Mouse (Mus musculus) MEL (cell line): ENCODE results near the gene Urgcp. TPM values are rescaled to one million over a fixed set of nuclear protein-coding genes. Genes with fewer than 3 reads are reported as not detected.

ENCODE experiments used
- DNase-seq: peaks from one replicate; pipeline ENCODE4 v3.0.0; 2011; ENCODE audit warnings: low read depth, low spot score
- H3K27ac ChIP-seq: 2 replicates; pipeline ENCODE4 v1.5.1; 2012; ENCODE audit warnings: low read depth, mild to moderate bottlenecking, control low read depth, low read length, moderate library complexity; ENCODE audit not compliant: control insufficient read depth
- H3K27me3 ChIP-seq, 2 experiments: fragments of 150-350 bp in 1 of 2; sonication (generic) in 1 of 2; 2 replicates each; pipeline ENCODE4 v1.6.1; 2012; ENCODE audit warnings: low read length in 2 of 2, mild to moderate bottlenecking in 2 of 2, improper control_type of control experiment in 1 of 2, moderate library complexity in 1 of 2; ENCODE audit not compliant: insufficient read depth in 2 of 2, control insufficient read depth in 1 of 2
- H3K36me3 ChIP-seq, 2 experiments: 2 replicates each; pipeline ENCODE4 v1.6.1; 2012 to 2014; ENCODE audit warnings: low read length in 2 of 2, improper control_type of control experiment in 1 of 2, inconsistent platforms in 1 of 2, mild to moderate bottlenecking in 1 of 2; ENCODE audit not compliant: insufficient read depth in 2 of 2, control insufficient read depth in 1 of 2
- H3K4me1 ChIP-seq, 2 experiments: fragments of 150-350 bp in 1 of 2; sonication (generic) in 1 of 2; 2 replicates each; pipeline ENCODE4 v1.6.1; 2012; ENCODE audit warnings: low read length in 2 of 2, improper control_type of control experiment in 1 of 2, mild to moderate bottlenecking in 1 of 2; ENCODE audit not compliant: insufficient read depth in 2 of 2, control insufficient read depth in 1 of 2
- H3K4me3 ChIP-seq, 2 experiments: fragments of 150-350 bp in 1 of 2; sonication (generic) in 1 of 2; 2 replicates each; pipeline ENCODE4 v1.5.1; 2012; ENCODE audit warnings: low read depth in 2 of 2, low read length in 2 of 2, mild to moderate bottlenecking in 2 of 2, moderate library complexity in 2 of 2, control low read depth in 1 of 2, improper control_type of control experiment in 1 of 2; ENCODE audit not compliant: control insufficient read depth in 1 of 2, insufficient read depth in 1 of 2
- H3K79me2 ChIP-seq: 2 replicates; pipeline ENCODE4 v1.6.1; 2012; ENCODE audit warnings: mild to moderate bottlenecking, low read length, moderate library complexity; ENCODE audit not compliant: control insufficient read depth, poor library complexity, insufficient read depth
- H3K9ac ChIP-seq: 2 replicates; pipeline ENCODE4 v1.6.1; 2012; ENCODE audit warnings: low read depth, mild to moderate bottlenecking, control low read depth, low read length, moderate library complexity; ENCODE audit not compliant: control insufficient read depth, poor library complexity, severe bottlenecking
- H3K9me3 ChIP-seq: fragments of 150-350 bp; sonication (generic); replicated peaks from 2 replicates; pipeline ENCODE4 v1.6.1; 2012; ENCODE audit warnings: mild to moderate bottlenecking, low read length, improper control_type of control experiment, moderate library complexity; ENCODE audit not compliant: insufficient read depth
- CHD1 ChIP-seq: IDR thresholded peaks from 2 replicates; pipeline ENCODE4 v1.6.1; 2012; ENCODE audit warnings: low read depth, mild to moderate bottlenecking, inconsistent platforms, low read length, improper control_type of control experiment
- CHD2 ChIP-seq: IDR thresholded peaks from 2 replicates; pipeline ENCODE4 v1.6.1; 2011; ENCODE audit warnings: low read length, improper control_type of control experiment
- CTCF ChIP-seq, 3 experiments: IDR thresholded peaks in 2 of 3; conservative IDR thresholded peaks in 1 of 3; 2 replicates each; pipeline ENCODE4 v1.5.1; 2011 to 2012; ENCODE audit warnings: low read length in 3 of 3, low read depth in 2 of 3, mild to moderate bottlenecking in 2 of 3, improper control_type of control experiment in 1 of 3, inconsistent platforms in 1 of 3, mixed read lengths in 1 of 3, moderate library complexity in 1 of 3; ENCODE audit not compliant: control insufficient read depth in 1 of 3, insufficient read depth in 1 of 3, poor library complexity in 1 of 3, severe bottlenecking in 1 of 3
- ELF1 ChIP-seq: IDR thresholded peaks from 2 replicates; pipeline ENCODE4 v1.6.1; 2014; ENCODE audit warnings: low read depth, mild to moderate bottlenecking, inconsistent platforms, low read length, improper control_type of control experiment, moderate library complexity
- EP300 ChIP-seq, 2 experiments: IDR thresholded peaks; 2 replicates each; pipeline ENCODE4 v1.6.1; 2011; ENCODE audit warnings: improper control_type of control experiment in 2 of 2, low read length in 2 of 2, low read depth in 1 of 2, mild to moderate bottlenecking in 1 of 2
- ETS1 ChIP-seq: IDR thresholded peaks from 2 replicates; pipeline ENCODE4 v1.6.1; 2012; ENCODE audit warnings: low read depth, mild to moderate bottlenecking, inconsistent platforms, low read length, improper control_type of control experiment, moderate library complexity
- GABPA ChIP-seq: IDR thresholded peaks from 2 replicates; pipeline ENCODE4 v1.6.1; 2012; ENCODE audit warnings: low read depth, mild to moderate bottlenecking, inconsistent platforms, low read length, improper control_type of control experiment, moderate library complexity
- GATA1 ChIP-seq: IDR thresholded peaks from 2 replicates; pipeline ENCODE4 v1.6.1; 2011; ENCODE audit warnings: low read depth, low read length, improper control_type of control experiment
- HCFC1 ChIP-seq: IDR thresholded peaks from 2 replicates; pipeline ENCODE4 v1.6.1; 2012; ENCODE audit warnings: low read depth, mild to moderate bottlenecking, inconsistent platforms, low read length, improper control_type of control experiment, moderate library complexity
- JUND ChIP-seq: IDR thresholded peaks from 2 replicates; pipeline ENCODE4 v1.6.1; 2011; ENCODE audit warnings: low read depth, mild to moderate bottlenecking, improper control_type of control experiment, low read length
- KAT2A ChIP-seq: conservative IDR thresholded peaks from 2 replicates; pipeline ENCODE4 v1.6.1; 2012; ENCODE audit warnings: low read depth, low read length, improper control_type of control experiment, inconsistent platforms
- MAFK ChIP-seq: IDR thresholded peaks from 2 replicates; pipeline ENCODE4 v1.6.1; 2011; ENCODE audit warnings: low read depth, mild to moderate bottlenecking, low read length, improper control_type of control experiment, borderline replicate concordance
- MAX ChIP-seq: IDR thresholded peaks from 2 replicates; pipeline ENCODE4 v1.6.1; 2011; ENCODE audit warnings: low read length, improper control_type of control experiment
- MEF2A ChIP-seq: IDR thresholded peaks from 2 replicates; pipeline ENCODE4 v1.6.1; 2014; ENCODE audit warnings: low read depth, mild to moderate bottlenecking, inconsistent platforms, low read length, improper control_type of control experiment; ENCODE audit not compliant: poor library complexity, insufficient replicate concordance, severe bottlenecking; ENCODE audit errors: extremely low read depth
- MXI1 ChIP-seq: IDR thresholded peaks from 2 replicates; pipeline ENCODE4 v1.6.1; 2011; ENCODE audit warnings: mild to moderate bottlenecking, low read depth, low read length, improper control_type of control experiment
- MYB ChIP-seq: IDR thresholded peaks from 2 replicates; pipeline ENCODE4 v1.6.1; 2011; ENCODE audit warnings: mild to moderate bottlenecking, low read depth, low read length, improper control_type of control experiment
- MYC ChIP-seq: IDR thresholded peaks from 2 replicates; pipeline ENCODE4 v1.6.1; 2011; ENCODE audit warnings: low read depth, mild to moderate bottlenecking, low read length, improper control_type of control experiment, moderate library complexity
- NELFE ChIP-seq: IDR thresholded peaks from 2 replicates; pipeline ENCODE4 v1.6.1; 2011; ENCODE audit warnings: low read depth, low read length, improper control_type of control experiment
- NRF1 ChIP-seq: IDR thresholded peaks from 2 replicates; pipeline ENCODE4 v1.6.1; 2014; ENCODE audit warnings: low read depth, mild to moderate bottlenecking, inconsistent platforms, low read length, improper control_type of control experiment, moderate library complexity; ENCODE audit not compliant: poor library complexity, insufficient read depth, severe bottlenecking
- POLR2A ChIP-seq, 2 experiments: IDR thresholded peaks; 2 replicates each; pipeline ENCODE4 v1.6.1; 2011 to 2012; ENCODE audit warnings: low read length in 2 of 2, mild to moderate bottlenecking in 2 of 2, control low read depth in 1 of 2, improper control_type of control experiment in 1 of 2, low read depth in 1 of 2, moderate library complexity in 1 of 2; ENCODE audit not compliant: control insufficient read depth in 1 of 2, insufficient read depth in 1 of 2, poor library complexity in 1 of 2
- RAD21 ChIP-seq: IDR thresholded peaks from 2 replicates; pipeline ENCODE4 v1.6.1; 2011; ENCODE audit warnings: mild to moderate bottlenecking, low read depth, low read length, improper control_type of control experiment
- RCOR1 ChIP-seq: IDR thresholded peaks from 2 replicates; pipeline ENCODE4 v1.6.1; 2012; ENCODE audit warnings: low read depth, mild to moderate bottlenecking, inconsistent platforms, low read length, improper control_type of control experiment
- SIN3A ChIP-seq: IDR thresholded peaks from 2 replicates; pipeline ENCODE4 v1.6.1; 2012; ENCODE audit warnings: low read length, improper control_type of control experiment, inconsistent platforms
- TAL1 ChIP-seq: IDR thresholded peaks from 2 replicates; pipeline ENCODE4 v1.6.1; 2012; ENCODE audit warnings: mild to moderate bottlenecking, inconsistent platforms, low read length, moderate library complexity, mixed read lengths
- TBP ChIP-seq: IDR thresholded peaks from 2 replicates; pipeline ENCODE4 v1.8.0; 2011; ENCODE audit warnings: low read depth, low read length, improper control_type of control experiment
- TCF12 ChIP-seq: IDR thresholded peaks from 2 replicates; pipeline ENCODE4 v1.6.1; 2014; ENCODE audit warnings: low read depth, mild to moderate bottlenecking, inconsistent platforms, low read length, improper control_type of control experiment, moderate library complexity
- UBTF ChIP-seq: IDR thresholded peaks from 2 replicates; pipeline ENCODE4 v1.6.1; 2012; ENCODE audit warnings: low read depth, mild to moderate bottlenecking, inconsistent platforms, low read length, improper control_type of control experiment, moderate library complexity, borderline replicate concordance; ENCODE audit not compliant: insufficient read depth
- USF1 ChIP-seq: IDR thresholded peaks from 2 replicates; pipeline ENCODE4 v1.6.1; 2014; ENCODE audit warnings: low read depth, mild to moderate bottlenecking, inconsistent platforms, low read length, improper control_type of control experiment, moderate library complexity
- ZC3H11A ChIP-seq: IDR thresholded peaks from 2 replicates; pipeline ENCODE4 v1.6.1; 2012; ENCODE audit warnings: low read depth, mild to moderate bottlenecking, inconsistent platforms, low read length, improper control_type of control experiment
- ZKSCAN1 ChIP-seq: IDR thresholded peaks from 2 replicates; pipeline ENCODE4 v1.6.1; 2012; ENCODE audit warnings: low read depth, mild to moderate bottlenecking, inconsistent platforms, low read length, improper control_type of control experiment, moderate library complexity
- ZMIZ1 ChIP-seq: IDR thresholded peaks from 2 replicates; pipeline ENCODE4 v1.6.1; 2012; ENCODE audit warnings: low read depth, mild to moderate bottlenecking, inconsistent platforms, low read length, improper control_type of control experiment, moderate library complexity
- ZNF384 ChIP-seq: IDR thresholded peaks from 2 replicates; pipeline ENCODE4 v1.6.1; 2012; ENCODE audit warnings: low read depth, mild to moderate bottlenecking, inconsistent platforms, low read length, improper control_type of control experiment
- polyA plus RNA-seq, 2 experiments: library from polyadenylated mRNA; stranded (reverse) in 1 of 2; unstranded in 1 of 2; fragments of >175 nt in 1 of 2; fragments of >200 nt in 1 of 2; gene quantifications; 2 replicates each; pipeline versions ENCODE4 v1.2.1 to v1.2.4; 2012; ENCODE audit warnings: low replicate concordance in 2 of 2, low read depth in 1 of 2; ENCODE audit not compliant: insufficient read length in 2 of 2, insufficient read depth in 1 of 2, missing spikeins in 1 of 2
- total RNA-seq: library from RNA; depleted of rRNA; stranded (reverse); fragments of 300-350 nt; gene quantifications from 2 replicates; pipeline ENCODE4 v1.2.3, GENCODE M21; 2012

Gene Urgcp
- total and polyA plus RNA-seq, 3 experiments: 19.5 to 34.9 (median 29.2) TPM

- Histone ChIP-seq H3K27ac (no peak overlapping the region), H3K27me3 (no peaks in the 10 kb centered on the region), H3K4me3 (no peak overlapping the region), H3K9me3 (no peaks in the 10 kb centered on the region), H3K79me2 (no peaks in the 10 kb centered on the region), H3K36me3 (peaks cover 0 to 5% of the 10 kb centered on the region in 2 experiments; a peak in 2 of 4 replicates), H3K9ac (no peak overlapping the region), H3K4me1 (peaks cover 0 to 8% of the 10 kb centered on the region in 2 experiments; a peak in 2 of 4 replicates)
- TF ChIP-seq RCOR1 (no peak), EP300 (IDR thresholded peaks at IDR 0.05; ENCODE audit: low read depth in 1 of 2, low read length in 2 of 2) (peak; percentile 7 to 31; a peak in 1 of 4 replicates)
- no peak for DNase-seq
These were observed 17.9 kb upstream of the Urgcp start for GRCm38 (mm10) chr11:5780035-5780499.

- Histone ChIP-seq H3K4me1 (peaks cover 0 to 8% of the 10 kb centered on the region in 2 experiments; a peak in 2 of 4 replicates), H3K27me3 (no peaks in the 10 kb centered on the region), H3K4me3 (no peak overlapping the region), H3K27ac (no peak overlapping the region), H3K9me3 (no peaks in the 10 kb centered on the region), H3K9ac (no peak overlapping the region), H3K36me3 (peaks cover 0 to 5% of the 10 kb centered on the region in 2 experiments; a peak in 2 of 4 replicates), H3K79me2 (no peaks in the 10 kb centered on the region)
- DNase-seq: peak; percentile 63
- TF ChIP-seq RAD21 (peak; percentile 89), ZNF384 (no peak), CHD1 (no peak), CTCF (IDR thresholded peaks at IDR 0.05 in 2 of 3, conservative IDR thresholded peaks at IDR 0.05 in 1 of 3; ENCODE audit: control insufficient read depth in 1 of 3, insufficient read depth in 1 of 3, low read depth in 2 of 3, low read length in 3 of 3, poor library complexity in 1 of 3, severe bottlenecking in 1 of 3) (peak; percentile 56 to 87 (median 69)), TBP (no peak), MEF2A (no peak), MXI1 (no peak), TCF12 (no peak), ZMIZ1 (no peak), CHD2 (no peak), SIN3A (0 out of 2 replicates have a peak, but pooled peaks have one; percentile 17), MYB (no peak), MYC (peak; percentile 42; the same call in 1 of the 2 replicates), RCOR1 (no peak), POLR2A (IDR thresholded peaks at IDR 0.05; ENCODE audit: control insufficient read depth in 1 of 2, insufficient read depth in 1 of 2, low read depth in 1 of 2, low read length in 2 of 2, poor library complexity in 1 of 2) (no peak), MAX (peak; percentile 35; the same call in 1 of the 2 replicates), USF1 (no peak), ZC3H11A (peak; percentile 67), NRF1 (no peak), JUND (no peak), GABPA (no peak), HCFC1 (no peak), ELF1 (no peak), TAL1 (no peak), NELFE (no peak), MAFK (no peak), KAT2A (no peak), ZKSCAN1 (no peak), GATA1 (no peak), ETS1 (no peak), UBTF (no peak)
These were observed 16.3 kb upstream of the Urgcp start for GRCm38 (mm10) chr11:5778481-5778880.
